Mouse (Mus musculus): ENCODE measurements around the gene Glipr2. TPM values are rescaled to one million over a fixed set of nuclear protein-coding genes. Genes with fewer than 3 reads are reported as not detected.

The Glipr2 gene
- total and polyA plus RNA-seq, 3 experiments: 60.3 to 146 (median 62.8) TPM

DNA sequence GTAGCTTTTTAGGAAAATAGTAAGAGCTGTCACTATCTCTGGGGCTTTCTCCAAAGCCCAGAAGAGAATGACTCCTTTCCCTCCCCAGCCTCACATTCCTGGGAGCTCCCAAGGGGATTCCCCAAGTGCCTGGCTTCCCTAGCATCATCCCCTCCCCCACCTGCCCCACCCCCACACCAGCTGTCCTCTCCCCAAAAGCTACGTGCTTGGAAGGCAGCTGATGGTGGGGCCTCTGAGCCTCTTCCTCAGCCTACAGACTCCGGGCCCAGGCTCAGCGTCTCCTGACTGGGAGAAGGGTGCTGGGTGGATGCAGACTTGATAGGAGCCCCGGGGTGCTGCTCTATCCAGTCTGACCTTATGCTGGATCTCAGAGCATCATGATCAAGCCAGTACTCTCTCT, 12.2 kb downstream of the Glipr2 start:
- H3K4me3 ChIP-seq (replicated peaks in 1 of 3; ENCODE audit: low read depth in 2 of 3, low read length in 2 of 3, poor library complexity in 1 of 3): peak overlapping the region in 1 of 3 experiments; percentile 15
- H3K4me1 ChIP-seq (ENCODE audit: control insufficient read depth in 1 of 2, insufficient read depth in 2 of 2): peaks cover 60 to 91% of the 10 kb centered on the region in 2 experiments
- peaks cover 9 to 46% of the 10 kb centered on the region in 2 experiments for H3K36me3 ChIP-seq (replicated peaks in 1 of 2; ENCODE audit: control insufficient read depth in 1 of 2, insufficient read depth in 1 of 2, low read length in 1 of 2)
- peak overlapping the region; percentile 93 for H3K4me2 ChIP-seq (ENCODE audit: insufficient read depth, low read depth, poor library complexity, severe bottlenecking)
- peak; percentile 25; the same call in 1 of the 2 replicates for TF ChIP-seq EP300 (IDR thresholded peaks at IDR 0.05; ENCODE audit: low read length)
- TF ChIP-seq KAT2A (IDR thresholded peaks at IDR 0.05; ENCODE audit: insufficient replicate concordance, low read length): no peak
- no peak for TF ChIP-seq JUN (IDR thresholded peaks at IDR 0.05; ENCODE audit: insufficient read depth, low read depth, low read length)
- TF ChIP-seq SIN3A (IDR thresholded peaks at IDR 0.05; ENCODE audit: low read length): no peak
- TF ChIP-seq POLR2AphosphoS2 (IDR thresholded peaks at IDR 0.05; ENCODE audit: low read depth, low read length): no peak
- no peak for TF ChIP-seq RCOR1 (conservative IDR thresholded peaks at IDR 0.05; ENCODE audit: low read depth, low read length)
- TF ChIP-seq RAD21 (IDR thresholded peaks at IDR 0.05; ENCODE audit: low read depth, low read length): no peak
- TF ChIP-seq CHD2 (IDR thresholded peaks at IDR 0.05; ENCODE audit: low read length): peak; percentile 95
- no peak for TF ChIP-seq ZNF384 (IDR thresholded peaks at IDR 0.05; ENCODE audit: low read depth, low read length)
- no peak for TF ChIP-seq MEF2A (IDR thresholded peaks at IDR 0.05; ENCODE audit: borderline replicate concordance, low read depth, low read length)
- no peak for TF ChIP-seq MAFK (IDR thresholded peaks at IDR 0.05; ENCODE audit: insufficient replicate concordance, low read length)
- no peak for TF ChIP-seq ZKSCAN1 (IDR thresholded peaks at IDR 0.05; ENCODE audit: borderline replicate concordance, low read depth, low read length)
- peak; percentile 21; the same call in 1 of the 2 replicates for TF ChIP-seq BHLHE40 (IDR thresholded peaks at IDR 0.05; ENCODE audit: low read depth, low read length)
- peak; percentile 58 for TF ChIP-seq ETS1 (conservative IDR thresholded peaks at IDR 0.05; ENCODE audit: low read depth, low read length)
- TF ChIP-seq MAX (IDR thresholded peaks at IDR 0.05; ENCODE audit: low read length): no peak
- TF ChIP-seq USF1 (IDR thresholded peaks at IDR 0.05; ENCODE audit: low read depth, low read length): no peak
- no peak for TF ChIP-seq HCFC1 (IDR thresholded peaks at IDR 0.05; ENCODE audit: low read depth, low read length)
- TF ChIP-seq IRF4 (IDR thresholded peaks at IDR 0.05; ENCODE audit: low read depth, low read length): peak; percentile 15; the same call in 1 of the 2 replicates
- TF ChIP-seq NELFE (IDR thresholded peaks at IDR 0.05; ENCODE audit: low read depth, low read length): no peak
- 0 out of 2 replicates have a peak, but pooled peaks have one; percentile 37 for TF ChIP-seq MAZ (IDR thresholded peaks at IDR 0.05; ENCODE audit: low read depth, low read length)
- TF ChIP-seq MYC (IDR thresholded peaks at IDR 0.05; ENCODE audit: low read depth, low read length): no peak
- TF ChIP-seq USF2 (conservative IDR thresholded peaks at IDR 0.05; ENCODE audit: low read depth, low read length): no peak
- TF ChIP-seq NRF1 (IDR thresholded peaks at IDR 0.05; ENCODE audit: low read depth, low read length): no peak
- TF ChIP-seq E2F4 (IDR thresholded peaks at IDR 0.05; ENCODE audit: insufficient replicate concordance, low read depth, low read length): no peak
- no peak for TF ChIP-seq CTCF (conservative IDR thresholded peaks at IDR 0.05 in 1 of 2, IDR thresholded peaks at IDR 0.05 in 1 of 2; ENCODE audit: low read depth in 2 of 2, low read length in 2 of 2)
- no peak for TF ChIP-seq GABPA (IDR thresholded peaks at IDR 0.05; ENCODE audit: insufficient replicate concordance, low read depth, low read length)
- TF ChIP-seq ZMIZ1 (IDR thresholded peaks at IDR 0.05; ENCODE audit: low read depth, low read length): no peak
- 0 out of 2 replicates have a peak, but pooled peaks have one; percentile 24 for TF ChIP-seq TCF12 (IDR thresholded peaks at IDR 0.05; ENCODE audit: low read depth, low read length)
- no peak for TF ChIP-seq CHD1 (IDR thresholded peaks at IDR 0.05; ENCODE audit: low read depth, low read length)
- no peaks in the 10 kb centered on the region for H3K27me3 ChIP-seq (replicated peaks)
- in situ Hi-C loops (cut with MboI; ENCODE audit: low pct_ligation_motif_present, low pct_unique_long_range_greater_than_20kb, low sequenced_read_pairs) (no loop called here), dilution Hi-C loops (cut with MboI; ENCODE audit: extremely low pct_ligation_motif_present, extremely low pct_unique_long_range_greater_than_20kb, low sequenced_read_pairs) (no loop called here)
- no peaks in the 10 kb centered on the region for H3K9me3 ChIP-seq (replicated peaks; ENCODE audit: low read length)
- DNase-seq (ENCODE audit: extremely low read depth): no peak
- peaks cover 3% of the 10 kb centered on the region; the same call in 1 of the 2 replicates for H3K79me2 ChIP-seq (replicated peaks; ENCODE audit: control insufficient read depth, extremely low read depth, insufficient read depth, poor library complexity, severe bottlenecking)
- peak overlapping the region; percentile 65 for H3K9ac ChIP-seq (ENCODE audit: insufficient read depth, low read depth)
- peak overlapping the region; percentile 59 for H3K27ac ChIP-seq (ENCODE audit: insufficient read depth, low read depth)

Measured in CH12.LX (cell line).